Mouse (Mus musculus): ENCODE data around the gene 1110059E24Rik. TPM values are rescaled to one million over a fixed set of nuclear protein-coding genes. Genes with fewer than 3 reads are reported as not detected.

1110059E24Rik gene
- polyA plus RNA-seq, 1 experiment = 12.0 TPM

GRCm38 (mm10) chr19:21615801-21616200 is 37.0 kb downstream of the 1110059E24Rik start:
- H3K4me3 ChIP-seq = no peak overlapping the region
- H3K79me2 ChIP-seq (ENCODE audit: control insufficient read depth, insufficient read depth) = peaks cover 4% of the 10 kb centered on the region
- H3K36me3 ChIP-seq (ENCODE audit: control insufficient read depth, insufficient read depth) = no peaks in the 10 kb centered on the region
- no peak overlapping the region for H3ac ChIP-seq (ENCODE audit: control insufficient read depth, insufficient read length)
- no peaks in the 10 kb centered on the region for H3K27me3 ChIP-seq (ENCODE audit: control insufficient read depth, insufficient read depth, insufficient read length)
- no peak for TF ChIP-seq USF1 (IDR thresholded peaks at IDR 0.05; ENCODE audit: low read depth)
- TF ChIP-seq TCF3 (IDR thresholded peaks at IDR 0.05; ENCODE audit: insufficient read length, low read depth) = no peak
- TF ChIP-seq MYOD1 (IDR thresholded peaks at IDR 0.05; ENCODE audit: control insufficient read depth in 1 of 3, insufficient read length in 2 of 3, low read depth in 2 of 3) = no peak
- no peak for TF ChIP-seq POLR2AphosphoS2 (IDR thresholded peaks at IDR 0.05; ENCODE audit: insufficient read length, low read depth)
- TF ChIP-seq SRF (IDR thresholded peaks at IDR 0.05; ENCODE audit: control insufficient read depth, insufficient read length, low read depth) = no peak
- no peak for TF ChIP-seq TCF12 (IDR thresholded peaks at IDR 0.05; ENCODE audit: insufficient read depth, poor library complexity, severe bottlenecking)
- no peak for TF ChIP-seq REST (IDR thresholded peaks at IDR 0.05; ENCODE audit: insufficient read depth, insufficient read length)
- no peak for TF ChIP-seq MYOG (IDR thresholded peaks at IDR 0.05; ENCODE audit: control insufficient read depth in 1 of 3, insufficient read depth in 1 of 3, insufficient read length in 2 of 3, low read depth in 2 of 3)
- no peak for TF ChIP-seq POLR2A (IDR thresholded peaks at IDR 0.05; ENCODE audit: insufficient read length, low read depth)
- no peak for TF ChIP-seq E2F4 (IDR thresholded peaks at IDR 0.05; ENCODE audit: insufficient read depth)
- TF ChIP-seq CEBPB (IDR thresholded peaks at IDR 0.05; ENCODE audit: insufficient read depth, poor library complexity, severe bottlenecking) = no peak
- TF ChIP-seq MAX (IDR thresholded peaks at IDR 0.05; ENCODE audit: low read depth) = no peak
- no peak overlapping the region for H3K4me2 ChIP-seq (ENCODE audit: low read depth)

- Histone ChIP-seq H3K4me3 (no peak overlapping the region), H3ac (ENCODE audit: control insufficient read depth, insufficient read length) (no peak overlapping the region), H3K36me3 (ENCODE audit: control insufficient read depth, insufficient read depth) (no peaks in the 10 kb centered on the region), H3K4me2 (ENCODE audit: low read depth) (no peak overlapping the region), H3K79me2 (ENCODE audit: control insufficient read depth, insufficient read depth) (peaks cover 4% of the 10 kb centered on the region), H3K27me3 (ENCODE audit: control insufficient read depth, insufficient read depth, insufficient read length) (no peaks in the 10 kb centered on the region)
- TF ChIP-seq TCF3 (IDR thresholded peaks at IDR 0.05; ENCODE audit: insufficient read length, low read depth) (no peak), MYOD1 (IDR thresholded peaks at IDR 0.05; ENCODE audit: control insufficient read depth in 1 of 3, insufficient read length in 2 of 3, low read depth in 2 of 3) (no peak), E2F4 (IDR thresholded peaks at IDR 0.05; ENCODE audit: insufficient read depth) (no peak), REST (IDR thresholded peaks at IDR 0.05; ENCODE audit: insufficient read depth, insufficient read length) (no peak), MYOG (IDR thresholded peaks at IDR 0.05; ENCODE audit: control insufficient read depth in 1 of 3, insufficient read depth in 1 of 3, insufficient read length in 2 of 3, low read depth in 2 of 3) (no peak), POLR2AphosphoS2 (IDR thresholded peaks at IDR 0.05; ENCODE audit: insufficient read length, low read depth) (no peak), USF1 (IDR thresholded peaks at IDR 0.05; ENCODE audit: low read depth) (no peak), MAX (IDR thresholded peaks at IDR 0.05; ENCODE audit: low read depth) (no peak)
Observed at GRCm38 (mm10) chr19:21611725-21612575, 40.8 kb downstream of the 1110059E24Rik start.

- no peak overlapping the region for H3K4me2 ChIP-seq (ENCODE audit: low read depth)
- H3K27me3 ChIP-seq (ENCODE audit: control insufficient read depth, insufficient read depth, insufficient read length) = no peaks in the 10 kb centered on the region
- no peak overlapping the region for H3K4me3 ChIP-seq
- H3ac ChIP-seq (ENCODE audit: control insufficient read depth, insufficient read length) = no peak overlapping the region
- H3K79me2 ChIP-seq (ENCODE audit: control insufficient read depth, insufficient read depth) = peaks cover 4% of the 10 kb centered on the region
- TF ChIP-seq MAX (IDR thresholded peaks at IDR 0.05; ENCODE audit: low read depth) (no peak), MYOG (IDR thresholded peaks at IDR 0.05; ENCODE audit: control insufficient read depth in 1 of 3, insufficient read depth in 1 of 3, insufficient read length in 2 of 3, low read depth in 2 of 3) (no peak), TCF12 (IDR thresholded peaks at IDR 0.05; ENCODE audit: insufficient read depth, poor library complexity, severe bottlenecking) (no peak), POLR2AphosphoS2 (IDR thresholded peaks at IDR 0.05; ENCODE audit: insufficient read length, low read depth) (no peak), MYOD1 (IDR thresholded peaks at IDR 0.05; ENCODE audit: control insufficient read depth in 1 of 3, insufficient read length in 2 of 3, low read depth in 2 of 3) (no peak), USF1 (IDR thresholded peaks at IDR 0.05; ENCODE audit: low read depth) (no peak), SRF (IDR thresholded peaks at IDR 0.05; ENCODE audit: control insufficient read depth, insufficient read length, low read depth) (no peak), TCF3 (IDR thresholded peaks at IDR 0.05; ENCODE audit: insufficient read length, low read depth) (no peak), E2F4 (IDR thresholded peaks at IDR 0.05; ENCODE audit: insufficient read depth) (no peak), REST (IDR thresholded peaks at IDR 0.05; ENCODE audit: insufficient read depth, insufficient read length) (no peak), CEBPB (IDR thresholded peaks at IDR 0.05; ENCODE audit: insufficient read depth, poor library complexity, severe bottlenecking) (no peak), POLR2A (IDR thresholded peaks at IDR 0.05; ENCODE audit: insufficient read length, low read depth) (no peak)
- H3K36me3 ChIP-seq (ENCODE audit: control insufficient read depth, insufficient read depth) = no peaks in the 10 kb centered on the region
Observed at GRCm38 (mm10) chr19:21611297-21611696, 41.5 kb downstream of the 1110059E24Rik start.

- Histone ChIP-seq H3K4me2 (ENCODE audit: low read depth) (no peak overlapping the region), H3K79me2 (ENCODE audit: control insufficient read depth, insufficient read depth) (peaks cover 4% of the 10 kb centered on the region)
- no peak for TF ChIP-seq MYOG (IDR thresholded peaks at IDR 0.05; ENCODE audit: control insufficient read depth in 1 of 3, insufficient read depth in 1 of 3, insufficient read length in 2 of 3, low read depth in 2 of 3)
- TF ChIP-seq MAX (IDR thresholded peaks at IDR 0.05; ENCODE audit: low read depth) = no peak
- TF ChIP-seq CEBPB (IDR thresholded peaks at IDR 0.05; ENCODE audit: insufficient read depth, poor library complexity, severe bottlenecking) = no peak
- no peak for TF ChIP-seq REST (IDR thresholded peaks at IDR 0.05; ENCODE audit: insufficient read depth, insufficient read length)
- TF ChIP-seq TCF3 (IDR thresholded peaks at IDR 0.05; ENCODE audit: insufficient read length, low read depth) = no peak
- TF ChIP-seq POLR2AphosphoS2 (IDR thresholded peaks at IDR 0.05; ENCODE audit: insufficient read length, low read depth) = no peak
- TF ChIP-seq POLR2A (IDR thresholded peaks at IDR 0.05; ENCODE audit: insufficient read length, low read depth) = no peak
- no peak for TF ChIP-seq MYOD1 (IDR thresholded peaks at IDR 0.05; ENCODE audit: control insufficient read depth in 1 of 3, insufficient read length in 2 of 3, low read depth in 2 of 3)
- no peak for TF ChIP-seq SRF (IDR thresholded peaks at IDR 0.05; ENCODE audit: control insufficient read depth, insufficient read length, low read depth)
- TF ChIP-seq E2F4 (IDR thresholded peaks at IDR 0.05; ENCODE audit: insufficient read depth) = no peak
- no peak for TF ChIP-seq USF1 (IDR thresholded peaks at IDR 0.05; ENCODE audit: low read depth)
- no peak for TF ChIP-seq TCF12 (IDR thresholded peaks at IDR 0.05; ENCODE audit: insufficient read depth, poor library complexity, severe bottlenecking)
Observed at GRCm38 (mm10) chr19:21610240-21610639, 42.5 kb downstream of the 1110059E24Rik start.

More at GRCm38 (mm10) chr19:21610240-21610639, 42.5 kb downstream of the 1110059E24Rik start:
- Histone ChIP-seq H3K36me3 (ENCODE audit: control insufficient read depth, insufficient read depth) (no peaks in the 10 kb centered on the region), H3K4me3 (no peak overlapping the region), H3K27me3 (ENCODE audit: control insufficient read depth, insufficient read depth, insufficient read length) (no peaks in the 10 kb centered on the region), H3ac (ENCODE audit: control insufficient read depth, insufficient read length) (no peak overlapping the region)

Measured in myocyte (in vitro differentiated cells).